Mouse (Mus musculus): Measurements from ENCODE around the gene Lrrc56.
"Not testable (repeated sequence)": the region's sequence is repeated elsewhere in the genome, so short reads cannot be mapped to it uniquely, and the experiment has no call there.

Lrrc56 gene

GRCm38 (mm10) chr7:141218141-141218540 is 24.2 kb downstream of the Lrrc56 start:
- DNase-seq (ENCODE audit: low spot score) = no peak

GRCm38 (mm10) chr7:141218557-141219133 is 24.7 kb downstream of the Lrrc56 start:
- no peak for DNase-seq (ENCODE audit: low spot score)

- DNase-seq (ENCODE audit: low spot score) = no peak
Measured at GRCm38 (mm10) chr7:141219558-141220099, 25.7 kb downstream of the Lrrc56 start.

- no peak for DNase-seq (ENCODE audit: low spot score)
Measured at GRCm38 (mm10) chr7:141220377-141220776, 26.4 kb downstream of the Lrrc56 start.

GRCm38 (mm10) chr7:141221249-141222125 is 27.5 kb downstream of the Lrrc56 start:
- DNase-seq (ENCODE audit: low spot score) = peak; percentile 99

GRCm38 (mm10) chr7:141222126-141222467 is 28.1 kb downstream of the Lrrc56 start:
- no peak for DNase-seq (ENCODE audit: low spot score)

- DNase-seq (ENCODE audit: low spot score) = no peak
Measured at GRCm38 (mm10) chr7:141222696-141223215, 28.8 kb downstream of the Lrrc56 start.

- no peak for DNase-seq (ENCODE audit: low spot score)
Measured at GRCm38 (mm10) chr7:141226535-141226934, 32.6 kb downstream of the Lrrc56 start.

GRCm38 (mm10) chr7:141227796-141228195 is 33.8 kb downstream of the Lrrc56 start:
- DNase-seq (ENCODE audit: low spot score) = no peak

- peak; percentile 95 for DNase-seq (ENCODE audit: low spot score)
Measured at GRCm38 (mm10) chr7:141228279-141229067, 34.5 kb downstream of the Lrrc56 start, which contains the start of gene Phrf1. Phrf1 (plus strand) TSS chr7:141228784.

GRCm38 (mm10) chr7:141229702-141230101 is 35.7 kb downstream of the Lrrc56 start:
- DNase-seq (ENCODE audit: low spot score) = no peak

GRCm38 (mm10) chr7:141230570-141230969 is 36.6 kb downstream of the Lrrc56 start:
- no peak for DNase-seq (ENCODE audit: low spot score)

- no peak for DNase-seq (ENCODE audit: low spot score)
Measured at GRCm38 (mm10) chr7:141231111-141231510, 37.2 kb downstream of the Lrrc56 start.

GRCm38 (mm10) chr7:141231551-141231950 is 37.6 kb downstream of the Lrrc56 start:
- no peak for DNase-seq (ENCODE audit: low spot score)

- DNase-seq (ENCODE audit: low spot score) = not testable (repeated sequence)
Measured at GRCm38 (mm10) chr7:141250486-141250885, 56.5 kb downstream of the Lrrc56 start.

GRCm38 (mm10) chr7:141256159-141256558 is 62.2 kb downstream of the Lrrc56 start:
- DNase-seq (ENCODE audit: low spot score) = no peak
